ENCODE assay signal across 8 mouse cellular contexts in the genomic region with DNA sequence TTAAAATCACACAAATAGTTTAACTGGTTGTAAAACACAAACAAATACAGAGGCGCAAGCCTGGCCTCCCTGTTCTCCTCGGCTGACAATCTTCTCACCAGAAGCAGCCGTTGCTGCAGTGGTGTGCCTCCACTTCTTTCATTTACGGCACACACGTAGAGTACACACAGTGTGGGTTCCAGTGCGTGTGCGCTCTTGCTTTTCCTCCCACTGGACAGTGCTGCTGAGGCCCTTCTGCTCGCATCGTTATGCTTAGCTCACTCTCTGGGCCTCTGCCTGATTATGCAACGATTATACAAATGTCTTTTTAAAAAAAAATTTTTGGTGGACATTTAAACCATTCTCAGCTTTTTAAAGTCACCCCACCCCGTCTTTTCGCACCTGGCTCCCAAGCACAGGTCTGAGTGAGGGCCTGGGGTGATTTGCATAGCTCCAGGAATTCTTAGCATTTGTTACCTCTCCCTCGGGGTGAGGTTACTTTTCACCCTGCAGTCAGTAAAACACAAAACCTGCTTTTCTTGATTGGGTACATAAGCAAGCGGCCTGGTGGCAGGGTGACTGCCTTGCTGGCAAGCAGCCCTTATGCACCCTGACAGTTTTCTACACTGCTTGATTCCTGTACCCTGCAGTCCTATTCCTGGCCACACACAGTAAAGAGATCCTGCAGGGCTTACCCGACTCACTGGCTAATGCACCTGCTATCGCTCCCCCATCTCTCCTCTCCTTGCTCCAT. TPM values are rescaled to one million over a fixed set of nuclear protein-coding genes. Genes with fewer than 3 reads are reported as not detected.
DNase-seq lines count a peak whose midpoint lies in the region; ATAC-seq lines count a peak whose summit lies in the region.
"Had no signal": no experiment of that assay in that cellular context is flagged by ENCODE, and none has a peak within 500 bp of the region (broad histone marks: within the 10 kb centered on the region; RNA-seq: fewer than 3 reads in every experiment).

No protein-coding gene starts in this region.

- 59% methylated on average over 16 of the region's 16 CpGs for WGBS in kidney, embryonic 15.5 days
- 56% methylated on average over 16 of the region's 16 CpGs for WGBS in stomach, embryonic 15.5 days

- peak; percentile 34 for DNase-seq in retina, postnatal 1 day
- no peak for DNase-seq in retina, embryonic 14.5 days (ENCODE audit: low spot score)
- DNase-seq in cerebellum, postnatal 25 days, result peak; percentile 82 to 85
- DNase-seq in thymus, postnatal 36 days, result no peak
- DNase-seq in gastrocnemius, postnatal 14 days, result no peak

- H3K4me2 ChIP-seq in kidney, embryonic 15.5 days, result no peak overlapping the region
- H3K4me2 ChIP-seq in stomach, embryonic 15.5 days, result peak overlapping the region; percentile 1; the same call in 1 of the 2 replicates

- no peaks in the 10 kb centered on the region for H3K27me3 ChIP-seq in kidney, embryonic 15.5 days
- H3K27me3 ChIP-seq in stomach, embryonic 15.5 days (replicated peaks), result no peaks in the 10 kb centered on the region

- peak; percentile 79 for ATAC-seq in kidney, embryonic 15.5 days (replicated peaks; ENCODE audit: low FRiP score)
- peak; percentile 87 for ATAC-seq in stomach, embryonic 15.5 days (ENCODE audit: insufficient read depth, low FRiP score, low read depth)

- H3K27ac ChIP-seq in kidney, embryonic 15.5 days, result peak overlapping the region; percentile 54
- peak overlapping the region; percentile 55 for H3K27ac ChIP-seq in stomach, embryonic 15.5 days

- peaks cover 8% of the 10 kb centered on the region for H3K36me3 ChIP-seq in kidney, embryonic 15.5 days
- no peaks in the 10 kb centered on the region for H3K36me3 ChIP-seq in stomach, embryonic 15.5 days

- H3K4me3 ChIP-seq in kidney, embryonic 15.5 days (replicated peaks), result no peak overlapping the region
- H3K4me3 ChIP-seq in stomach, embryonic 15.5 days (replicated peaks), result no peak overlapping the region

- H3K9ac ChIP-seq in kidney, embryonic 15.5 days, result no peak overlapping the region
- H3K9ac ChIP-seq in stomach, embryonic 15.5 days, result no peak overlapping the region

- H3K9me3 ChIP-seq in kidney, embryonic 15.5 days (replicated peaks), result no peaks in the 10 kb centered on the region
- H3K9me3 ChIP-seq in stomach, embryonic 15.5 days, result no peaks in the 10 kb centered on the region

- H3K4me1 ChIP-seq in kidney, embryonic 15.5 days, result peaks cover 13% of the 10 kb centered on the region
- H3K4me1 ChIP-seq in stomach, embryonic 15.5 days, result no peaks in the 10 kb centered on the region

- intact Hi-C loops in gastrocnemius, postnatal 14 days (cut with DNase I; ENCODE audit: low total_unique reads), result no loop called here

RNA-seq across cellular contexts. Expression of a gene that starts 54.2 kb away (rescaled TPM):
- polyA plus RNA-seq in kidney, embryonic 15.5 days (2015; fragmentation: Nextera tagmentation; extraction: Ambion mirVana), result 6.0 and 7.7 TPM in 2 replicates
- polyA plus RNA-seq in stomach, embryonic 15.5 days (2015; fragmentation: Nextera tagmentation; extraction: Ambion mirVana), result 7.3 and 8.6 TPM in 2 replicates
- total RNA-seq in gastrocnemius, postnatal 14 days (2021), result 1 to 10 TPM; 4.0 to 4.4 TPM

RNA-seq across cellular contexts. Expression of a gene that starts 55.0 kb away (rescaled TPM):
- 0.05 TPM in 1 of 2 replicates, not detected in the other for polyA plus RNA-seq in kidney, embryonic 15.5 days (2015; fragmentation: Nextera tagmentation; extraction: Ambion mirVana)
- polyA plus RNA-seq in stomach, embryonic 15.5 days (2015; fragmentation: Nextera tagmentation; extraction: Ambion mirVana), result 0.10 TPM in 1 of 2 replicates, not detected in the other
- total RNA-seq in gastrocnemius, postnatal 14 days (2021), result not detected
- total RNA-seq: neutrophil, adult 5-6 weeks had no signal

RNA-seq across cellular contexts. Expression of a gene that starts 58.5 kb away (rescaled TPM):
- polyA plus RNA-seq in kidney, embryonic 15.5 days (2015; fragmentation: Nextera tagmentation; extraction: Ambion mirVana), result 59.3 and 63.3 TPM in 2 replicates
- 44.0 and 46.9 TPM in 2 replicates for polyA plus RNA-seq in stomach, embryonic 15.5 days (2015; fragmentation: Nextera tagmentation; extraction: Ambion mirVana)
- total RNA-seq in gastrocnemius, postnatal 14 days (2021), result 1 to 10 TPM; 3.1 to 3.7 TPM

Comparison
In these comparisons a context has a peak if more than half of its experiments do, and no peak if none do; other contexts are left out.
1. DNase-seq: peak in retina, postnatal 1 day (single experiment) and cerebellum, postnatal 25 days (2 of 2); none in retina, embryonic 14.5 days (single experiment), thymus, postnatal 36 days (0 of 2) and gastrocnemius, postnatal 14 days (single experiment).